Mouse (Mus musculus): ENCODE results near the gene Mapkapk5. TPM values are rescaled to one million over a fixed set of nuclear protein-coding genes. Genes with fewer than 3 reads are reported as not detected.
A peak's percentile ranks its signal among the peaks of the same experiment; 100 is the strongest.

Gene Mapkapk5
- total RNA-seq, 1 experiment, result 94.3 TPM

GRCm38 (mm10) chr5:121537588-121537987 lies 8.1 kb downstream of the Mapkapk5 start:
- H3K27ac ChIP-seq (ENCODE audit: insufficient read depth, low read depth, low read length, poor library complexity, severe bottlenecking), result peak overlapping the region; percentile 78
- peaks cover 10 to 14% of the 10 kb centered on the region in 2 experiments for H3K4me1 ChIP-seq (ENCODE audit: control insufficient read depth in 2 of 2, insufficient read depth in 2 of 2, low read length in 2 of 2, poor library complexity in 1 of 2)
- DNase-seq (ENCODE audit: low read depth, low spot score), result no peak
- TF ChIP-seq ZC3H11A (IDR thresholded peaks at IDR 0.05; ENCODE audit: borderline replicate concordance, low read depth, low read length) (no peak), HCFC1 (IDR thresholded peaks at IDR 0.05; ENCODE audit: borderline replicate concordance, insufficient read depth, low read length) (no peak), CHD2 (IDR thresholded peaks at IDR 0.05; ENCODE audit: low read depth, low read length) (no peak), ZNF384 (IDR thresholded peaks at IDR 0.05; ENCODE audit: low read depth, low read length) (no peak), MAFK (IDR thresholded peaks at IDR 0.05; ENCODE audit: insufficient read depth, low read depth, low read length) (no peak)
- H3K9ac ChIP-seq (ENCODE audit: insufficient read depth, low read depth, low read length, poor library complexity, severe bottlenecking), result peak overlapping the region; percentile 31; the same call in 1 of the 2 replicates
- H3K36me3 ChIP-seq (ENCODE audit: control insufficient read depth, insufficient read depth, low read length, poor library complexity, severe bottlenecking), result peaks cover 20% of the 10 kb centered on the region
- no peak overlapping the region for H3K4me3 ChIP-seq (ENCODE audit: insufficient read depth in 1 of 2, low read depth in 1 of 2, low read length in 2 of 2, poor library complexity in 1 of 2, severe bottlenecking in 1 of 2)
- in situ Hi-C loops (cut with MboI; ENCODE audit: low sequenced_read_pairs in 2 of 2, unreplicated experiment in 2 of 2), result no loop called here
- no peaks in the 10 kb centered on the region for H3K9me3 ChIP-seq (ENCODE audit: control insufficient read depth, insufficient read depth, low read depth, low read length)

DNA sequence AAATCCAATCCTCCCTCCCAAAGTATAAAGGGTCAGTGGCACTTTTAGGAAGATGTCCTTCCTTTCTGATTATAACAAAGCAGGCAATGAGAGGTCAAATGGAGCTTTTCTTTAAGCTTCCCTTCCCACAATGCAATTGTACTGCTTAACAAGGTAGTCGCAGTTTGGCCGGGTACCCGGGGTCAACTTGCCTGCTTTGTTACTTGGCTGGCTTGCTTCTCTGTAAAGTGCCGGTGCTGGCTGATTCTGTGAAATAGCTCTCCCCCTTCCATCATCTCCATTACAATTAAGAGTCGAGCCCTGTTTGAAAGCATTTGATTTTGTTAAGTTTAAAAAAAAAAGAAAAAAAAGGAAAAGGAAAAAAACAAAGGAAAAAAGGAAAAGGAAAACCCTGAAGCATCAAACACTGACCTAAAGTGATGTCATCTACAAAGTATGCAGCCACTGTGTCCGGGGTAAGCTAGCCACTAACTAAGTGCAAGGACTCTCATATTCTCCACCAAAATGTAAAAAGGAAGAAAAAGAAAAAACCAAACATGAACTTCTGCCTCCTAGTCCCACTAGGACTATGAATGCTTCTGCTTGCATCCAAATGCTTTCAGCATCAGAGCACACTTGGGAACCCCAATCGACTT lies 8.7 kb downstream of the Mapkapk5 start:
- no peak for DNase-seq (ENCODE audit: low read depth, low spot score)
- Histone ChIP-seq H3K9me3 (ENCODE audit: control insufficient read depth, insufficient read depth, low read depth, low read length) (no peaks in the 10 kb centered on the region), H3K4me3 (ENCODE audit: insufficient read depth in 1 of 2, low read depth in 1 of 2, low read length in 2 of 2, poor library complexity in 1 of 2, severe bottlenecking in 1 of 2) (no peak overlapping the region), H3K9ac (ENCODE audit: insufficient read depth, low read depth, low read length, poor library complexity, severe bottlenecking) (no peak overlapping the region; the same call in 1 of the 2 replicates), H3K4me1 (ENCODE audit: control insufficient read depth in 2 of 2, insufficient read depth in 2 of 2, low read length in 2 of 2, poor library complexity in 1 of 2) (peaks cover 10 to 13% of the 10 kb centered on the region in 2 experiments), H3K27ac (ENCODE audit: insufficient read depth, low read depth, low read length, poor library complexity, severe bottlenecking) (peak overlapping the region; percentile 78; the same call in 1 of the 2 replicates), H3K36me3 (ENCODE audit: control insufficient read depth, insufficient read depth, low read length, poor library complexity, severe bottlenecking) (peaks cover 26% of the 10 kb centered on the region)
- TF ChIP-seq HCFC1 (IDR thresholded peaks at IDR 0.05; ENCODE audit: borderline replicate concordance, insufficient read depth, low read length) (no peak), ZNF384 (IDR thresholded peaks at IDR 0.05; ENCODE audit: low read depth, low read length) (peak; percentile 68; the same call in 1 of the 2 replicates)
- in situ Hi-C loops (cut with MboI; ENCODE audit: low sequenced_read_pairs in 2 of 2, unreplicated experiment in 2 of 2), result no loop called here

DNA sequence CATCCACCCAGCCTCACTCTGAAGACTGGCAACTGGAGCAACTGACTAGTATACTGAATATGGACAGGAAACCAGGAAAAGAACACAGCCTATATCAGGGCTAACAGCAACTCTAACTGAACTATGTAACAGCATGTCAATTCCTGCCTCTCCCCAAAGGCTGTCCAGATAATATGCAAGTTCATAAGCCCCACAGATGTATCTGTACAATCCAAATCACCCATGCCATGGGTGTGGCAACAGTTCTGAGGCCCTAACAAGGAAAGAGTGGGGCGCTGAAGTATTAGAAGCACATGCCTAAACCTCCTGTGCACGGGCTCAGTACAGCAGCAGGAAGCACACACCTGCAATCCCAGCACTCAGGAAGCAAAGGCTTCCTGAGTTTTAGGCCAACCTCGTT lies 10.6 kb downstream of the Mapkapk5 start:
- Histone ChIP-seq H3K9me3 (ENCODE audit: control insufficient read depth, insufficient read depth, low read depth, low read length) (no peaks in the 10 kb centered on the region), H3K4me3 (ENCODE audit: insufficient read depth in 1 of 2, low read depth in 1 of 2, low read length in 2 of 2, poor library complexity in 1 of 2, severe bottlenecking in 1 of 2) (no peak overlapping the region), H3K9ac (ENCODE audit: insufficient read depth, low read depth, low read length, poor library complexity, severe bottlenecking) (no peak overlapping the region), H3K4me1 (ENCODE audit: control insufficient read depth in 2 of 2, insufficient read depth in 2 of 2, low read length in 2 of 2, poor library complexity in 1 of 2) (peaks cover 5 to 9% of the 10 kb centered on the region in 2 experiments), H3K36me3 (ENCODE audit: control insufficient read depth, insufficient read depth, low read length, poor library complexity, severe bottlenecking) (peaks cover 37% of the 10 kb centered on the region), H3K27ac (ENCODE audit: insufficient read depth, low read depth, low read length, poor library complexity, severe bottlenecking) (no peak overlapping the region)
- TF ChIP-seq CHD2 (IDR thresholded peaks at IDR 0.05; ENCODE audit: low read depth, low read length), result no peak
- no peak for TF ChIP-seq ZC3H11A (IDR thresholded peaks at IDR 0.05; ENCODE audit: borderline replicate concordance, low read depth, low read length)
- TF ChIP-seq MAFK (IDR thresholded peaks at IDR 0.05; ENCODE audit: insufficient read depth, low read depth, low read length), result no peak
- in situ Hi-C loops (cut with MboI; ENCODE audit: low sequenced_read_pairs in 2 of 2, unreplicated experiment in 2 of 2), result no loop called here
- DNase-seq (ENCODE audit: low read depth, low spot score), result no peak

GRCm38 (mm10) chr5:121534521-121534920 lies 11.2 kb downstream of the Mapkapk5 start:
- H3K4me1 ChIP-seq (ENCODE audit: control insufficient read depth in 2 of 2, insufficient read depth in 2 of 2, low read length in 2 of 2, poor library complexity in 1 of 2), result peaks cover 5 to 9% of the 10 kb centered on the region in 2 experiments
- peaks cover 40% of the 10 kb centered on the region for H3K36me3 ChIP-seq (ENCODE audit: control insufficient read depth, insufficient read depth, low read length, poor library complexity, severe bottlenecking)
- no peak overlapping the region for H3K4me3 ChIP-seq (ENCODE audit: insufficient read depth in 1 of 2, low read depth in 1 of 2, low read length in 2 of 2, poor library complexity in 1 of 2, severe bottlenecking in 1 of 2)
- H3K9me3 ChIP-seq (ENCODE audit: control insufficient read depth, insufficient read depth, low read depth, low read length), result no peaks in the 10 kb centered on the region
- TF ChIP-seq MAFK (IDR thresholded peaks at IDR 0.05; ENCODE audit: insufficient read depth, low read depth, low read length) (no peak), HCFC1 (IDR thresholded peaks at IDR 0.05; ENCODE audit: borderline replicate concordance, insufficient read depth, low read length) (no peak), ZC3H11A (IDR thresholded peaks at IDR 0.05; ENCODE audit: borderline replicate concordance, low read depth, low read length) (no peak), ZNF384 (IDR thresholded peaks at IDR 0.05; ENCODE audit: low read depth, low read length) (no peak), CHD2 (IDR thresholded peaks at IDR 0.05; ENCODE audit: low read depth, low read length) (no peak)
- no peak overlapping the region for H3K9ac ChIP-seq (ENCODE audit: insufficient read depth, low read depth, low read length, poor library complexity, severe bottlenecking)
- in situ Hi-C loops (cut with MboI; ENCODE audit: low sequenced_read_pairs in 2 of 2, unreplicated experiment in 2 of 2), result no loop called here
- peak; percentile 68 for DNase-seq (ENCODE audit: low read depth, low spot score)
- H3K27ac ChIP-seq (ENCODE audit: insufficient read depth, low read depth, low read length, poor library complexity, severe bottlenecking), result peak overlapping the region; percentile 7; the same call in 1 of the 2 replicates

- Histone ChIP-seq H3K4me1 (ENCODE audit: control insufficient read depth in 2 of 2, insufficient read depth in 2 of 2, low read length in 2 of 2, poor library complexity in 1 of 2) (peaks cover 0 to 7% of the 10 kb centered on the region in 2 experiments; a peak in 1 of 4 replicates), H3K4me3 (ENCODE audit: insufficient read depth in 1 of 2, low read depth in 1 of 2, low read length in 2 of 2, poor library complexity in 1 of 2, severe bottlenecking in 1 of 2) (no peak overlapping the region), H3K27ac (ENCODE audit: insufficient read depth, low read depth, low read length, poor library complexity, severe bottlenecking) (peak overlapping the region; percentile 3; the same call in 1 of the 2 replicates), H3K36me3 (ENCODE audit: control insufficient read depth, insufficient read depth, low read length, poor library complexity, severe bottlenecking) (peaks cover 62% of the 10 kb centered on the region), H3K9me3 (ENCODE audit: control insufficient read depth, insufficient read depth, low read depth, low read length) (no peaks in the 10 kb centered on the region), H3K9ac (ENCODE audit: insufficient read depth, low read depth, low read length, poor library complexity, severe bottlenecking) (no peak overlapping the region)
- TF ChIP-seq MAFK (IDR thresholded peaks at IDR 0.05; ENCODE audit: insufficient read depth, low read depth, low read length) (no peak), ZC3H11A (IDR thresholded peaks at IDR 0.05; ENCODE audit: borderline replicate concordance, low read depth, low read length) (no peak), CHD2 (IDR thresholded peaks at IDR 0.05; ENCODE audit: low read depth, low read length) (no peak), HCFC1 (IDR thresholded peaks at IDR 0.05; ENCODE audit: borderline replicate concordance, insufficient read depth, low read length) (no peak), ZNF384 (IDR thresholded peaks at IDR 0.05; ENCODE audit: low read depth, low read length) (no peak)
- in situ Hi-C loops (cut with MboI; ENCODE audit: low sequenced_read_pairs in 2 of 2, unreplicated experiment in 2 of 2), result no loop called here
- no peak for DNase-seq (ENCODE audit: low read depth, low spot score)
Measured at GRCm38 (mm10) chr5:121526961-121527360, 18.7 kb downstream of the Mapkapk5 start.

Measured in ES-E14 (cell line).